Mouse (Mus musculus) frontal cortex, adult (tissue): ENCODE measurements at regions not wholly inside any gene's neighbourhood (a gene's known extent, or its start where the extent isn't known, plus 50 kb on each side); places are given as distances from the start of the nearest gene placed in this dataset.
A peak's percentile ranks its signal among the peaks of the same experiment; 100 is the strongest.

Source experiments
- ATAC-seq: cut with Nextera tagmentation; 2 replicates; pipeline ENCODE4 v1.9.2; 2017; ENCODE audit warnings: mild to moderate bottlenecking, moderate library complexity, mixed read lengths; ENCODE audit not compliant: low TSS enrichment

GRCm38 (mm10) chr9:23535872-23536271 is 313.0 kb downstream of the Bmper start:
- peak; percentile 59; the same call in 1 of the 2 replicates for ATAC-seq

- ATAC-seq: no peak
These were observed 315.2 kb downstream of the Bmper start for GRCm38 (mm10) chr9:23538051-23538450.

- no peak for ATAC-seq
These were observed 328.8 kb downstream of the Bmper start for GRCm38 (mm10) chr9:23551692-23552091.

- no peak for ATAC-seq
These were observed 330.9 kb downstream of the Bmper start for GRCm38 (mm10) chr9:23553766-23554165.

GRCm38 (mm10) chr9:23557601-23558000 is 334.7 kb downstream of the Bmper start:
- peak; percentile 52; the same call in 1 of the 2 replicates for ATAC-seq

- peak; percentile 58 for ATAC-seq
These were observed 339.0 kb downstream of the Bmper start for GRCm38 (mm10) chr9:23561924-23562323.

- ATAC-seq: no peak
These were observed 344.2 kb downstream of the Bmper start for GRCm38 (mm10) chr9:23567081-23567480.

GRCm38 (mm10) chr9:23570150-23570549 is 347.3 kb downstream of the Bmper start:
- no peak for ATAC-seq

GRCm38 (mm10) chr9:23576314-23576713 is 353.4 kb downstream of the Bmper start:
- ATAC-seq: no peak

- no peak for ATAC-seq
These were observed 357.3 kb downstream of the Bmper start for GRCm38 (mm10) chr9:23580155-23580554.

GRCm38 (mm10) chr9:23581039-23581606 is 358.2 kb downstream of the Bmper start:
- peak; percentile 95 for ATAC-seq

GRCm38 (mm10) chr9:23584561-23584960 is 361.7 kb downstream of the Bmper start:
- no peak for ATAC-seq

- ATAC-seq: no peak
These were observed 366.1 kb downstream of the Bmper start for GRCm38 (mm10) chr9:23589024-23589423.

GRCm38 (mm10) chr9:23591906-23592305 is 369.0 kb downstream of the Bmper start:
- ATAC-seq: no peak

- ATAC-seq: no peak
These were observed 377.7 kb downstream of the Bmper start for GRCm38 (mm10) chr9:23600623-23601022.
